Mouse (Mus musculus): ENCODE results near the gene Batf2.

- TF ChIP-seq POLR2A (IDR thresholded peaks at IDR 0.05; ENCODE audit: low read depth, low read length) (no peak), CTCF (IDR thresholded peaks at IDR 0.05; ENCODE audit: extremely low read depth, insufficient read depth, insufficient read length, insufficient replicate concordance) (no peak)
Observed at GRCm38 (mm10) chr19:6126789-6127580, 13.8 kb upstream of the Batf2 start.

Data from spleen, adult 2 months (tissue).